Mouse (Mus musculus): ENCODE data around the gene Clec16a.

Clec16a gene

DNA sequence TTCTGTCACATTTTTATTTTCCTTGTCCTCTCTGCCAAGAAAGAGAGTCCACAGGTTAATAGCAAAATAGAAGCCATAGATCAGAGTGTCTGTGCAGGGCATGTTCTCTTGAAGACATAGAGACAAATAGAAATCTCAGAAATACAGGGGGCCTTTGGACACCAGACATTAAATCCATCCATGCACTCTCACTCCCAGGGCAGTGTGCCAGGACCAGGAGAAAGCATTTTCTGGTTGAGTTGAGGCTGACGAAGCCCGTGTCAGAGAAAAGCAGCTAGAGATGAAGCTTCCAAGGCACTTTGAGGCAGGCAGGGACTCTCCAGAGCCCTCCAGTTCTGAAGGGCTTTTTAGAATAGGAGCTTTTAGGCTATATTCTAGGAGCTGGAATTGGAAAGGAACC is 171.6 kb downstream of the Clec16a start:
- DNase-seq (ENCODE audit: low read depth, low spot score), result no peak

DNA sequence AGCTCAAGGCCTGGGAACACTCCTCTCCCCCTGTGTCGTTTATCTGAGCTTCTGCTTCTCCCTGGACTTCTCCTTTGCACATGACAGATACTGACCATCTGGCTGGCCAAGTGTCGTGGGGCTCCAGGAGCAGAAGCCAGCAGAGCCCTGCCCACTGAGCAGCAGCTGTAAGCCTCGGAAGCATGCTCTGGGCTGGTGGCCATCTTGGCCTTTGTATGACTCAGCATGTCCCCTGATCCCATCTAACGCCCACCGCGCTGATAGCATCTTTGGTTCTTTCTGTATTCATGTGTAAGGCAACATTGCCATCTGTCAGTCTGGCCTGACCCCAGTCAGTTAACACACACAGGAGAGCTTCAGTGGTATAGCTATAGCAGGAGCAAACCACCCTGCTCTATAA is 174.8 kb downstream of the Clec16a start:
- DNase-seq (ENCODE audit: low read depth, low spot score), result no peak

DNA sequence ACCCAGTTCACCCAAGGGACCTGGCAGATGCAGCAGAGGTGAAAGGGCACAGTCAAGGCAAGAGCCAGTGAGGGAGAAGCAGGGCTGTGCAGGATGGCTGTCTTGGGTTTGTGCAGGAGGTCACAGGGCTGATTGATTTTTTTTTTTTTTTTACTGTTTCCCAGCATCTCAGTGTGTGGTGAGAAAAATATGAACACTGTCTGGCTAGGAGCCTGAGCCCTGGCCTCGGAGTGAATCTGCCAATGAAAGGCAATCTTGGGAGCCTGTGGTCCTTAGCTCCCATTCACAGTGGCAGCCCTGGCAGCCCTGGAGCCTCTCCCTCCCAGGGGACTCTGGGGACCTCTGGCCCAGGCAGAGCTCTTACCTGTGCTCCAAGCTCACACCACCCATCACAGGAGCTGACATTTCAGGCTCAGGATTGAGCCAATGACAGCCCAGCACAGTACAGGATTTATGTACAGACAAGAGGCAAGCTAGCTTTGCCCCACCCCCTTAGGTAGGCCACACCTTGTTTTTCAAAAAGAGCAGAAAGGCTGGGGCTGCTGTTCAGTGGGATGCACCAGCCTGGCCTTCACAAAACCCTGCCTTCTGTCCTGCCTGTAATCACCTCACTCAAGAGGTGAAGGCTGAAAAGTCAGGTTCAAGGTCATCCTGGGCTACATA is 177.9 kb downstream of the Clec16a start:
- no peak for DNase-seq (ENCODE audit: low read depth, low spot score)

DNA sequence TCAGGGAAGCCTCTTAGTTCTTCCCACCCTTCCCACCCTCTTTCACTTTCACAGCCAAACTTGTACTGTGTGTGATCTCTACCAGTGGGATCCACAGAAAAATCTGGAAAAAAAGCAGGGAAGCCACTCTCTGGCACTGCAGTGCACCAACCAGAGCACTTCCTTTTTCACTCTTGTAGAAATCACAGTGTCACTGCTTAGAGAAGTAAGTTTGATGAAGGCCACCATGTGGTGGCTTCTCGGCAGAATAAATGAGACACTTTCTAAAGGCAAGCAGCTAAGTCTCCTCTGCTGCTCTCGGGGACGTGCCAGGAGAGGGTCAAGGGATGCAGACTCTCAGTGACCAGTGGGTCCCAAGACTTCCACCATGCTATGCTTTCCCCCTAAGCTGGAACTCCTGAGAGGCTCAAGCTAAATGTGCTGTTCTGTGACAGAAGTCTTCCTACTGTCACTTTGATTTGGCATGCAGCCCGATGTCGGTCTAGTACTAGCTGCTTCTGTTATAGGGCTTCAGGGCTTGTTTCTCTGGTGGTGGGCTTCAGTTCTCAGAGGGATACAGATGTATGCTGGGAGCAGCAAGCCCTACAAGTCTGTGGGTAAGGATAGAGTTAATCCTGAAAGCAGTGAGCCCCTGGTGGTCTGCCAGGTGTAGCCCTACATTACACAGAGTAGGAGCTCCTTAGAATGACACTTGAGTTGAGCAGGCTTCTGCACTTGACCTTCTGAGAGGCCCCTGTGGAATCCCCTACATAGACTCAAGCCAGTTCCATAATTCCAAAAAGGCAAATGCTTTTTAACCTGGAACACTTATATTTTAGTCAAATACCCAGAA is 178.9 kb downstream of the Clec16a start:
- no peak for DNase-seq (ENCODE audit: low read depth, low spot score)

DNA sequence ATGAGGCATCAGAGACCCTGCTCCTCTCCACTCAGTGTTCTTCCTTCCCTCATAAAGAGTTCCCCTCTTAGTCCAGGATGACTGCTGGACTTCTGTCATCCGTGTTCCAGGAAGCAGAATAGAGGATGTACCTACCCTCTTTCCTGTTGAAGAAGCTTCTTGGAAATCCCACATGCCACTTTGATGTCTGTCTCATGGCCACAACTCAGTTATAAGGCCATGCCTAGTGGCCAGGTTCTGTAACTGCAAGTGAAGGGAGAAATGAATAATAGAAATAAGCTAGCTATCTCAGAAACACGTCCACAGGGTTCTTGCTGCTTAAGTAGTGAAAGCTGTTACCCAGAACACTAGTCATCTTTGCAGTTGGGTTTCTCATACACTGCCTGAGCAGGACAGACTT is 180.0 kb downstream of the Clec16a start:
- DNase-seq (ENCODE audit: low read depth, low spot score), result no peak

DNA sequence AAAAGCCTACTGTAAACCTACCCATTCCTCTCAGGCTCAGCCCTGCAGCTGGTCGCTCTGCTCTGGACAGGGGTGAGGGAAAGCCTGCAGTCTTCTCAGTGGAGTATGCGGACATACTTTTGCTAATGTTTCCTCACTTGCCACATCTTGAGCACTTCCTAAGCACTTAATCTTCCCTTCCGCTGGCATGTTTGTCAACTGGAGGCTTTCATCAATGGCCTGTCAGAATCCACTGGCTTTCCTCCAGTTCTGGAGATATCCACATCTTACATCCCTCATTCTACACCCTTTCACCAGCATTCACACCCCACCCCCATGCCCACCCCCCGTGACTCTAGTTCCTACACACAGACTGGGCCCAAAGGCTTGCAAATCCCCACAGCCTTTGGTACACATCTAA is 182.5 kb downstream of the Clec16a start:
- no peak for DNase-seq (ENCODE audit: low read depth, low spot score)

DNA sequence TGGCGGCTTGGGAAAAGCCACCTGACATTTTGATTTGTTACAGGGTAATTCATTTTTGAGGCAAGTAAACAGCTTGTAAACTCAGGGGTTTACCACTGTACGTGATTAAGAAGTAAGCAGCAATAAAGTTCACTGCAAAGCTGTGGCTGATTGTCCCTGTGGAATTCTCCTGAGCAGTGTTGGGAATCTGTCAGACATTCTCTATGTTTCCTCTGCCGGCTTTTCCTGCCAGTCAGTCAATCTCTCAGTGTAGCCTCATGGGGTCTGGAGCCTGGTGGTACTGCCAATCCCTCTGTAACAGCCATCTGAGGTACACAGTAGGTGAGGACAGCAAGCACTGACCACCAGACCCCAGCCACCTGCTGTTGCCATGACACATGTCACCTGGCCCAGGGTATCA is 183.7 kb downstream of the Clec16a start:
- DNase-seq (ENCODE audit: low read depth, low spot score), result no peak

DNA sequence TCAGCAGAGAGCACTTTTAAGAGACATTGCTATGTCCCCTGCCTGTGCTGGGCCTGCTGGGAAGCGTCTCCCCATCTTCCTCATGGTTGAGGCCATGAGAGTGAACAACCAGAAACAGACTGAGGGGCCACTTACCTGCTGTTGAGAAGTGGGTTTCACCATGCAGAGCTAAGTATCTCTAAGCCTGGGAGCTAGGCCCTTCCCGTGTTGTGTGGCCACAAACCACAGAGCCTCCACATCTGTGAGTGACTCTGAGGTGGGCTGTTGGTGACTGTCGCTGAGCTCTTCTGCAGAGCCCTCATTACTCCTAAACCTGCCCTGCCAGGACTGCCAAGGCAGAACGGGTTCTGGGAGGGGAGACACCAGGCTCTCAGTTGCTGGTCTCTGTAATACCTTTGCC is 185.8 kb downstream of the Clec16a start:
- DNase-seq (ENCODE audit: low read depth, low spot score), result no peak

DNA sequence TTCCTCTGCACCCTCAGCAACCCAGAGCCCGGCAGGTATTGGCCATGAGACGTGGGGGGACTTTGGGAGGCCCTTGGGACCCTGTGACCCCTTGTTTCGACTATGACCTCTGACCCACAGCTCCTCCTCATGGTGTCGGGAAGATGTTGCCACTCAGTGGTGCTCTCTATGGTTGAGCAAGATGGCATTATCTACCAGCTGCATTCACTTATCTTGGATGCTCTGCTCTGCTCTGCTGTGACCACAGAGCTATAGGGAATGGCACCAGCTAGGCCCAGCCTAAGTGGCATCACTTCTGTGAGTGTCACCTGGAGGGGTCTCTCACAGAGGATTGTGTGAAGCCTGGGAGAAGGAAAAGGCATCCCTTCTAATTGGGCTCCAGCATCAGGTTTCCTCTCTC is 186.6 kb downstream of the Clec16a start:
- DNase-seq (ENCODE audit: low read depth, low spot score), result no peak

DNA sequence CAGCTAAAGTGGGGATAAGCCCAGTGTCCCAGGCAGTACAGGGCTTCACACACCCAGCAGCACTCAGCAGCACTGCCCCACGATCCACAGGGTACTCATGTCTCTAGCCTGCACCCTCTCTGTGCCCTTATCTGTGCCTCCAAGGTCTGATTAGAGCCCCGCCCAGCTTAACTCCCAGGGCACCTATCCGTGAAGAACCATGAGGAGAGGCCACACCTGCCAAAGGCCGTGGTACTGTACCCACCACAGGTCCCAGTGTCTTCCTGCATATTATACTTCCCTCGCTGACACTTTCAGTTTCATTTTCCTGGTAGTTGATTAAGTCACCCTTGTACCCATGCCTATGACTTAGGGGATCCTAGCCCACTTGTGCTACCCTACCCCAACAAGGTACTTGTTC is 187.3 kb downstream of the Clec16a start:
- DNase-seq (ENCODE audit: low read depth, low spot score), result no peak

DNA sequence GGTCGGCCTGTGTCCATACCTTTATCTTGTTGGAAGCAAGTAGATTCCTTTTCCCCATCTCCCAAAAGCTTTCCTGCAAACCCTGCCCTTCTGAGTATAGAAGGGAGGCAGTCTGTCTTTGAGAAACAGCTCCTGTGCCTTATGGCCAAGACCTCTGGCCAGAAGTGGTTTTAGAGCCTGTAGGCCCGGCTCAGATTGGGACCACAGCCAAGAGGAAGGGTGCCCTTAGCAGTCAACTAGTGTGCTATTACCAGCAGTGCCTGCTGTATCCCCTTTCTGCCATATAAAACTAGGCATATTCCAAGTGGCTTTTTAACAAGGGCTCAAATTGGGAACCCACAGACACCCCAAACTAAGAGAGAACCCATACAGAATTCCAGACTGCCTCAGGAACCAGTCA is 190.6 kb downstream of the Clec16a start:
- DNase-seq (ENCODE audit: low read depth, low spot score), result no peak

DNA sequence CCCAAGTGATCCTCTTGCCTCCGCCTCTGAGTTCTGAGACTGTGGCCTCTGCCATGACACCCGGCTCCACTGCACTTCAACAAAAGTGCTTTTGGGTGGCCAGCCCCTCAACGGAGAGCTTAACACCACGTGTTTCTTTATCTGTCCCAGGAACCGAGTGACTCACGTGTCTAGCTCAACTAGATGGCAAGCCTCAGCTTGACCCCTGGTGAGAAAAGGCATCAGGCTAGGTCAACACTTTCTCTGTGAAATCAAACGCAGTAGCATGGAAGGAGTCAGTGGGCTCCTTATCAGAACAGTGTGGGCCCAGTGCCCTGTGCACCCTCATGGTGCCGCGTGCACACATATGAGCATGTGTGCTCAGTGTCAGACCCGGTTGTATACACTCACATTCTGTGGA is 191.2 kb downstream of the Clec16a start:
- no peak for DNase-seq (ENCODE audit: low read depth, low spot score)

DNA sequence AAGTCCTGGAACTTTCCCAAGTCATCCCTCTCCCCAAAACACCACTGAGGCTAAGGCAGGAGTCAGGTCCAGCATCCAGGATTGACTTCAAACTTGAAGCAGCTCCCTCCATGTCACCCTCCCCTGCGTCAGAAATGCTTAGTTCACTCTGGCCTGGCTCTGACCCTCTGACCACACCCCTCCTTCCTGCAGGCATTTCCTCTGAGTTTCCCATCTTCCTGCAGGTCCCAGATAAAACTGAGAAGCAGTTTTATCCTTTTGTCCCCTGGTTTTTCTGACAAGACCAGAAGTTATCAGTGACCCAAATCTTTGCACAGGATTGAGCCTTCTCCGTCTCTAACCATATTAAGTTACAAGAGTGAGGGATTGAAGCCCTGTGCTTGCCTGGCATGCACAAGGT is 192.4 kb downstream of the Clec16a start:
- DNase-seq (ENCODE audit: low read depth, low spot score), result no peak

DNA sequence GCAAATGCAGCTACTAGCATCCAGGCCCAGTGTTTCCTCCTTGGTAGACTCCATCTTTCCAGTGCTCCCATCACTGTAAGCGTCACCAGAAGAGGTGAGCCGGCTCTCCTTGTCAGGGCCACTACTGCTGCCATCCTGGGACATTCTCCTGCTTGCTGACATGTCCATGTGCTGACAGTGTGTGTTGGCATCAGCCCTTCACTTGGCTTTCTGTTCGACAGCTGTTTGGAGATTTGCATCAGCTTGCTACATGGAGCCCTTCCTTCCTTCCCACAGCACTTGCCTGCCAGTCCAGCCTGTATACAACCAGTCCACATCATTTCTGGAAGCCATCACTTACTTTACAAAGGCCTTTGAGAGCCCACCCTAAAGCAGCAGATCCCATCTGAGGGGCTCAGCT is 193.7 kb downstream of the Clec16a start:
- DNase-seq (ENCODE audit: low read depth, low spot score), result no peak

DNA sequence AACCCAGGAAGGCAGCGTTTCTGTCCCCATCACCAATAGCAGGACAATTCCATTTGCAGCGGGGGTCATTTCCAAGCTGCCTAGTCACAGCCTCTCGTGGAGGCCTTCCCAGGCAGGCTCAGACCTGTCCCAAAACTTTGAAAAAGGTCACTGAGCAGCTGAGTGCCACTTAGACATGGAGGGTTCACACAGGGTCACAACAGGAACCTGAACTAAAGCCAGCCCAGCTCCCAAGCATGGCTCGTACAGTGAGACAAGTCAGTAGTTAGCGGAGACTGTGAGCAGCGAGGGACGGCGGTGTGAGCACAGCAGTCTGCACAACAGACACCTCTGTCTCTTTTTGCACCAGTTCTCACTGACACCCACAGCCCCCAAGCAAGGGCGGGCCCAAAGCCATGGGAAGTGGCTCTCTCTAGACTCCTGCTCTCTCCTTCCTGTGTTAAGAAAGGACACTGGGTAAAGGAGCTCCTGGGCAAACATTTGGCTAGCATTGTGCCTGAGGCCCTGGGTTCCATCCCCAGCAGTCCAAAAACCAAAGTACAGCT is 194.8 kb downstream of the Clec16a start:
- DNase-seq (ENCODE audit: low read depth, low spot score), result no peak

DNA sequence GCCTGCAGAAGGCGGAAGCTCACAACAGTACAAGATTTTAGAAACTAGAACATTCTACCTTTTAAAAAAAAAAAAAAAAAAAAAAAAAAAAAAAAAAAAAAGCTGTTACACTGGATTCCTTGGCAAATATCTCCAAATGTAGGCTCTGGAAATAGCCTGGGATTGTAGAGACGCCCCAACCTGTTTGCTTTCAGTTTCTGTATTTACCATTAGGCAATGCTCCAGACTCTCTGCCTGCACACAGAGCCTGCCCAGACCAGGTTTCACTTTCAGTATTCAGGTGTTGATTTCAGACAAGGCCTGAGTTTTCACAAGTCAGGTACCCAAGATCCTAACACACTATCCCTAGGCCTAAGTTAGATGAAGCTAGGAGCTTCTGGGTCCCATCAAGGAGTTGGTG is 195.9 kb downstream of the Clec16a start:
- DNase-seq (ENCODE audit: low read depth, low spot score), result no peak

DNA sequence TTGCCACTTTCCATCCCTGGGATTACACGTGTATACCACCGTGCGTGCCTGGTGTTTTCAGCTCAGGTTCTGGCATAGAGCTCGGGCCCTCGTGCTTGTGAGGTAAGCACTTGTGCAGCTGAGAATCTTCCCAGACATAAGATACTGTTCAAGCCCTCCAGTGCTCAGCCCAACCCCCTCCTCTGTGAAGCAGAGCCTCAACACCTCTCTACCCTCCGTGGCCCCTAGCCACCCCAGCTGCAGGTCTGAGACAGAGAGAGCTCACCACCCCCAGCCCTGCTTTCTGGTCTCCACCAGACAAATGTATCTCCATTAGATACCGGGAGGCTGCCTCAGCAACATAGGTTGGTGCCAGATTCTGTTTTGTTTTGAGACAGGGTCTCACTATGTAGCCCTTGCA is 204.1 kb downstream of the Clec16a start:
- no peak for DNase-seq (ENCODE audit: low read depth, low spot score)

DNA sequence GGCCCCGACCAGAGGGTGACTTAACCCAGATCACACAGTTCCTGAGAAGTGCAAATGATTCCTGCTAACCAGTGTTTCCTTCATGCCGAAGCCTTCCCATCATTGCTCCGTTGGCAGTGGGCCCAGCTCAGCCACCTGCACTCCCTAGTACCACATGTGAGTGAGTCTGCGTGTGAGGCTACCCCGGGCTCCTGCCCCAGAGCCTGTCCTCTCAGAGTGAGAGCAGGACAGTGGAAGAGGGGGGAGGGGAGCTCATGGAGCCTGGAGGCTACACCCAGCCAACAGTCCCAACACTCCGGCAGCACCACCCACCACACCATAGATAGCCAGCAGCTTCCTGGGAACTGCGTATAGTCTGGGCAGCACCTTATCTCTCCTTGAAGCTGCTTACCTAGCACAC is 204.7 kb downstream of the Clec16a start:
- no peak for DNase-seq (ENCODE audit: low read depth, low spot score)

DNA sequence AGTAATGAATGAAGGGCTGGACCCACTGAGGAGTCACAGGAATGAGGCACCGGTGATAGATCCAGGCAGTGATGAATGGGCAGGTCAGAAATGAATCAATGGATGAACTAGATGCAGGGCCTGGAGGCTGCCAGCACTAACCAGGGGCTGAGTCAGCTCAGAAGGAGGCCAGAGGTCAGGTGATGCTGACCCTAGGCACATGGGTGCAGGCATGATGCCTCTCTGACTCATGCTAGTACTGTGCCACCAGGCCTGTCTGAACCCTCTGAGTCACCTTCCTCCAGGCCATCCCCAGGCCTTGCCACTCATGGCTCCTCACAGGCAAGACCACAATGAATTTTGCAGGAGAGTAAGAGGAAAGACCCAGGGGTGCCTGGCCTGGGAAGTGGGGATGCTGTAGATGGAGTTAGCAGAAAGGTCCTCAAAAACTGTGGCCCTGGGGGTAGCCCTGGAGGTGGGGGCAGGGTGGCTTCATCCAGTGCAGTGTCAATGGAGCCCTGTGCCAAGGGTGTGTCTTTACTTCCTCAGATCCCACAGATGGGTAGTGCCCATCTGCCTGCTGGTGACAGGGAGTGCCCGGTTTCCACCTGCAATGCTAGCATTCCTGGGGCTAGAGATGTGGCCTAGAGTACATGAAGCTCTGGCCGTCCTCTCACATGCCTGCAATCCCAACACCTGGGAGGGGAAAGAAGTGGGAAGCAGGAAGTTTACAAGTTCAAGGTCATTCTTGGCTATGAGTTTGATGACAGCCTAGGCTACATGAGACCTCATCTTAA is 209.6 kb downstream of the Clec16a start:
- DNase-seq (ENCODE audit: low read depth, low spot score), result no peak

DNA sequence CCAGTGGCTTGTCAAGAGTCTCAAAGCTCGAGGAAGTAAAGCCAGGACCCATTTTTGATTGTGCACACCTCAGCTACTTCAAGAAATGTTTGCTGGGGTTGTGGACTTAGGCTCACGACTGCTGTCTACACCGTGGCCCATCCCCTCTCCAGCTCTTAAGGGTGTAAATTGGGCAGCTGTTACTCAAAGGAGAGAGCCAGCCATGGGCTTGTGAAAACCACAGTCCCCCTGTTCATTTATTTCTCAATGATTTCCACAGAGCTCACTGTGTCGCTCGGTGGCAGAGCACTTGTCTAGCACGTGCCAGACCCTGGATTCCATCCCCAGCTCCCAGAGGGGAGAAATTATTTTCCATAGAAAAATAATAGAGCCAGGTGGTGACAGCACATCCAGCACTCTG is 211.0 kb downstream of the Clec16a start:
- DNase-seq (ENCODE audit: low read depth, low spot score), result no peak

DNA sequence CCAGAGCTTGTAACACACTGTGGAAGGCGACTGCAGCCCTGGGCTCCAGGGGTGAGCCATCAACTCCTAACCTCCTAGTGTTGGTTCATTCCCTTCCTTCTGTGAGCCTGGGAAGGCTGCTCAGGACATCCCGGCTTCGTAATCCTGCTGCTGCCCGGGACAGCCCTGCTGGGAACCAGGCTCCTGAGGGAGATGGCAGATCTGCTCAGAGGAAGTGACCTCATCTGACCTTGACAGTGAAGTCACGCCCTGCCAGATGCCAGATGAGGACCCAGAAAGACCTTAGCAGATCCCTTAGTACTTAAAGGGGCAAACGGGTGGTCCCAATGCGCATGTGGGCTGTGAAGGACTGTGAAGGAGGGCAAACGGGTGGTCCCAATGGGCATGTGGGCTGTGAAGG is 216.0 kb downstream of the Clec16a start:
- no peak for DNase-seq (ENCODE audit: low read depth, low spot score)

DNA sequence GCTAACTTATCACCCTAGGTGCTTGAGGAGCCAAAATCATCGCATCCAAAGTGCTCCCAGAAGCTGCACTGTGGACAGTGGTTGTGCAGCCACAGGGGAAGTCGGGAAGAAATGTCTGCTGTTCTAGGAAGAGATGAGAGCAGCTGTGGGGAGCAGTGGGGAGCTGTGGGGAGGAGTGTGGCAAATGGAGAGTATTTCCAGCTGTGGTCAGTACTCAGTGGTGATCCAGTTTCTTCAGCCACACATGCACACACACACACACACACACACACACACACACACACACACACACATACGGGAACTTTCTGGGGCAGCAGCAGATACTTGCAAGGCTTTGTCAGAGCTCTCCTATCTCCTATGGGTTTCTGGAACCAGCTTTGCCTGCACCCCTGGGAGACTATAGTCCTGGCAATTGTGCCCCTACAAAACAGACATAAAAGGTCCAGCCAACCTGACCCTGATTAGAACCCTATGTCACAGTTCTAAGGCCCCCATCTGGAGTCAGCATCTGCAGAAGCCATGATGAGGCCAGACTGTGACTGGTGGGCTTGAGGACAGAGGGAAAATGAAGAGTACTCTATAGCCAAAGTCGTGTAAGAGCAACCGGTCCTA is 217.5 kb downstream of the Clec16a start:
- no peak for DNase-seq (ENCODE audit: low read depth, low spot score)
